Mouse (Mus musculus): ENCODE data around the gene Kcnab2.
A peak's percentile ranks its signal among the peaks of the same experiment; 100 is the strongest.

DNA sequence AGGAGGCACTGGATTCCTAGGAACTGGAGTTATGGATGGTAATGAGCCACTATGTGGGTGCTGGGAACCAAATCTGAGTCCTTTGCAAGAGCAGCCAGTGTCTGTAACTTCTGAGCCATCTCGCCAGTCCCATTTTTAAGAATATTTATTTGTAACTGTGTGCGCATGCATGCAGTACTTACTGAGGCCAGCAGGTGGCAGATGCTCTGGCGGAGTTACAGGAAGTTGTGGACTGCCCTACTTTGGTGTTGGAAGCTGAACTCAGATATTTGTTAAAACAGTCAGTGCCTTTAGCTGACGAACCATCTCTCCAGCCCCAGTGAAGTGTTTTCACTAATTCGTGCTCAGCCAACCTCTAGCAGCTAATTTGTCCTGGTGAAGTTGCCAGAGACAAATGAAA is 52.7 kb downstream of the Kcnab2 start:
- TF ChIP-seq CTCF (IDR thresholded peaks at IDR 0.05; ENCODE audit: low read depth) (peak; percentile 41), EP300 (IDR thresholded peaks at IDR 0.05; ENCODE audit: low read depth) (no peak)

Data from heart, postnatal 0 days (tissue).